Mouse (Mus musculus): ENCODE measurements at regions not wholly inside any gene's neighbourhood (a gene's known extent, or its start where the extent isn't known, plus 50 kb on each side); places are given as distances from the start of the nearest gene placed in this dataset.
A peak's percentile ranks its signal among the peaks of the same experiment; 100 is the strongest.

DNA sequence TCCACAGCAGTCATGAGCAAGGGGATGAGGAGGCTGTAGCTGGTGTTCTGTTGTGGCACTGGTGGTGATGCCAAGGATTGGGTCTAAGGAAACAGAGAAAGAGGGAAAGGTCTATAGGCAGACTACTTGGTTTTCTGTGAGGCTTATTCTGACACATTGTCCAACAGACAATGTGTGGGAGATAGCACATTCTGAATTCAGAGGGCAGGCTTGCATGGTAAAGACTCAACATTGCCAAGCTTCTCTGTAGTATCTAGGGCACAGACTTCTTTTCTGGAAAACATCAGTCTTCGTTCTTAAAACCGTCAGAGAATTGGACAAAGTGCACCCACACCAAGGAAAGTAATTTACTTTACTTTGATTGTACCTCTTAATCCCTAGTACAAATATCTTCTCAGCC is 218.7 kb upstream of the Tenm4 start:
- DNase-seq (ENCODE audit: low spot score in 2 of 2): no peak

DNA sequence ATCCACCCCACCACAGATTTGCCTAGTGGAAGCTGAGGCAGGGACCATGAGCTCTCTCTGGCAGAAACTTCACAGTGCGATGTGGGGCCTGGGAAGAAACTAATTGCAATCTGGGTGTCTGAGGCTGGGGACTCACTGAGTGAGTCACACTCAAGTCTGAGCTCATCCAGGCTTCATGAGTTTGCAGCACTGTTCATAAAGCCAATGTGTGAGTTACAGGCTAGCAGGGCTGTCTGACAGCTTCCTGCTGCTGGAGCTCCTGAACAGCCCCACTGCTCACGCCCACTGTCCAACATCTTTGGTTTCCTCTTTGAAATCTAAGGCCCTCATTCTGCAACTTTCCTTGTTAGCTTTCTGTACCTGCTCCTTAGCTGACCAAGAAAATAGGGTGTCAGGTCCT is 216.5 kb upstream of the Tenm4 start:
- no peak for DNase-seq (ENCODE audit: low spot score in 2 of 2)

DNA sequence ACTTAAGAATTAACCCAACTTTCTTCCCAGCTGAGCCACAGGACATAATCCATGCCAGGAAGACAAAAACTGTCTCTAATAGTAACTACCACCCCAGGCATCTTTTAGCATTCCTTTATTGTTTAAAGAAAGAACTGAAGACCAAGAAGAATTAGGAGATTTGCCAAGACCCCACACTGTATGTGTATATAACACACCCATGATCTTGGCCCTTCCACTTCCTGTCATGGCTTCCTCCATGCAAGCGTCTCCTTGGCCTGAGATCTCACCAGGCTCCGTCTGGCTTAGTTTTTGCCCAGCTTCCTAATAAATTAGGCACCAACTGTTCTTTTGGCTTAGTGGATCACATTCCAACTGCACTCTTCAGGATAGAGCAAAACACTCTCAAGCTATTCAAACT is 215.9 kb upstream of the Tenm4 start:
- DNase-seq (ENCODE audit: low spot score in 2 of 2): no peak

GRCm38 (mm10) chr7:95959068-95959467 is 212.0 kb upstream of the Tenm4 start:
- no peak for DNase-seq (ENCODE audit: low spot score in 2 of 2)

DNA sequence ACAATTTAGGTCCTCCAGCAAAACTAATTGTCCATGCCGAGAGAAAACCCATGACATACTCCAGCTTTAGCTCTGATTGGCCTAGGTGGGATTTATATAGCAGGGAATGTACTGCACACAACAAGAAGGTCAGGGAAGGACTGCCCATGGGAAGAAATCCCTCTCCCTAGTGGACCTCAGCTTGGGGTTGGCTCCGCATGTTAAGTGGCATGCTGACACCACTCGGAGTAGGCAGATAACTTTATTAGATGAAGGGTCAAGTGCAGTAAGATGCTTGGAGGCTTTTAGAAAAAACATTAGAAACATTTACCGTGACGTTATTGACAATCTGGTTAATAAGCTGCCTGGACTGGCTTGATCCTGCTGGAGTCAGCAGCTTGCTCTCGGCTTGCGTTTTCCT is 199.2 kb upstream of the Tenm4 start:
- no peak for DNase-seq (ENCODE audit: low spot score in 2 of 2)

DNA sequence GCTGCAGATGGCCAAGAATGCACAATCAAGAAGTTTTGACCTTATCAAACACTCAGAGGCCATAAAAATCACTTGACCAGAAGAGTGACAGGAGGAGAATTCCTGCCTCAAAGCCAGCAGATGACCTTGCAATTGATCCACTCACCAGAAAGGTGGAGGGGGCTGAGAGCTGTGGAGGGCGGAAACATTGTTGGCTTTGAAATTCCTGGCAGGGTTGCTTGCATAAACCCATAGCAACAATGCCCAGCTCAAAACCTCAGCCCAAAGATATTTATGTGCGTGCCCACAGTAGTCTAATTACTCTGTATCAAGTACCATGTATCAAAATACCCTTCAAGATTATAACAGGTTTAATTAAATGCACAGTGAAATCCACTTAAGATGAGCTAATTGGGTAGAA is 197.0 kb upstream of the Tenm4 start:
- no peak for DNase-seq (ENCODE audit: low spot score in 2 of 2)

- DNase-seq (ENCODE audit: low spot score in 2 of 2): no peak
Observed at GRCm38 (mm10) chr7:95991250-95992032, 179.6 kb upstream of the Tenm4 start.

GRCm38 (mm10) chr7:95992033-95992516 is 179.0 kb upstream of the Tenm4 start:
- peak in 1 of 2 experiments; percentile 7 for DNase-seq (ENCODE audit: low spot score in 2 of 2)

DNA sequence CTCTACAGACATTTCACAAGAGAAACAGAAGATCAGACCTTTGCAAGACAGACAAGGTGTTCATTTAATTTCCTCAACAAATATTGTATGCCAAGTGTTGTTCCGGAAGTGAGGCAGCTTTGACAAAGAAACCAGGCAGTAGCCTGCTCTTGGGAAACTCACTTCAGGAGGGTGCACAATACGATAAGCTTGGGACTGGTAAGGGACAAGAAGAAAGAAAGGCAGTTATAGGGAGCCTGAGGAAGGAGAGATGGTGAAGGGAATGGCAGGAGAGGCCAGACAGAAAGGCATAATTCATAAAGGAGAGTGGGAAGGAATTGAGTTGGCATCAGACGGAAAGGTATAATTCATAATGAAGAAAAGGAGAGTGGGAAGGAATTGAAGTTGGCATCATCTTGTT is 178.5 kb upstream of the Tenm4 start:
- DNase-seq (ENCODE audit: low spot score in 2 of 2): no peak

GRCm38 (mm10) chr7:95997190-95997589 is 173.9 kb upstream of the Tenm4 start:
- no peak for DNase-seq (ENCODE audit: low spot score in 2 of 2)

DNA sequence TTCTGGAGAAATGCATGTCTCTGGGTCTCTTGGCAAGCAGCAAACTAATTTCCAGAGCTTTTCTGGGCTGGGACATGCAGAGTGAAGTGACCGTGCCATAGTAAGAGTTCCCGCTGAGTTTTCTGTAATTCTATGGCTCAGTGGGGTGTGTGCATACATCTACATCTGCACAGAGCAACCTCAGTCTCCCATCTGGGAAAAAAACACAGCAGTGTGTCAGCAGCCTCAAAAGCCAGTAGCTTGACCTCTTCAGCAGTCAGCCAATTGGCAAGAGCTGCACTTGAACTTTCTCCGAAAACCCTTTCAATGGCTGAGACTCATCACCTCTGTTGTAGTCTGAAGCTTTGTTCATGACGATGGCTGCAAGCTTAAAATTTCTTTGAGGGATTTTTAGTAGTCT is 171.9 kb upstream of the Tenm4 start:
- DNase-seq (ENCODE audit: low spot score in 2 of 2): no peak

DNA sequence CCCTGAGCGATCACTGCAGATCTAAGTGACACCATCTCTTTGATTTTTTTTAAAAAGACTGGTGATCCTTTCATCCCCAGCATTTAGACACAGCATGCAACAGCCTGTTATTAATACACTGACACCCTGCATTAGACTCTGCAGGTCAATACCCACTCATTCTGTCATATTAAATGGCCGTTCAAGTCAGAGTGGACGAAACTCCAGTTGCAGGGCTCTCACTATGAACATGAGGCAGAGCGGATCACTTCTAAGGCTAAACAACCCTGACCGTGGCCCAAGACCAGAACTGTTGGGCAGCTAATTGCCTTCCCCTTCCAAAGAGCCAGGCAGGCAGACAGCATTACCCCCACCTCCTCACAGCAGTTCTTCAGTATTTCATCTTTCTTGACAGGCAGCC is 168.6 kb upstream of the Tenm4 start:
- DNase-seq (ENCODE audit: low spot score in 2 of 2): no peak

- DNase-seq (ENCODE audit: low spot score in 2 of 2): no peak
Observed at GRCm38 (mm10) chr7:96006299-96006698, 164.7 kb upstream of the Tenm4 start.

- DNase-seq (ENCODE audit: low spot score in 2 of 2): peak; percentile 3 to 21
Observed at GRCm38 (mm10) chr7:96013008-96013407, 158.0 kb upstream of the Tenm4 start.

DNA sequence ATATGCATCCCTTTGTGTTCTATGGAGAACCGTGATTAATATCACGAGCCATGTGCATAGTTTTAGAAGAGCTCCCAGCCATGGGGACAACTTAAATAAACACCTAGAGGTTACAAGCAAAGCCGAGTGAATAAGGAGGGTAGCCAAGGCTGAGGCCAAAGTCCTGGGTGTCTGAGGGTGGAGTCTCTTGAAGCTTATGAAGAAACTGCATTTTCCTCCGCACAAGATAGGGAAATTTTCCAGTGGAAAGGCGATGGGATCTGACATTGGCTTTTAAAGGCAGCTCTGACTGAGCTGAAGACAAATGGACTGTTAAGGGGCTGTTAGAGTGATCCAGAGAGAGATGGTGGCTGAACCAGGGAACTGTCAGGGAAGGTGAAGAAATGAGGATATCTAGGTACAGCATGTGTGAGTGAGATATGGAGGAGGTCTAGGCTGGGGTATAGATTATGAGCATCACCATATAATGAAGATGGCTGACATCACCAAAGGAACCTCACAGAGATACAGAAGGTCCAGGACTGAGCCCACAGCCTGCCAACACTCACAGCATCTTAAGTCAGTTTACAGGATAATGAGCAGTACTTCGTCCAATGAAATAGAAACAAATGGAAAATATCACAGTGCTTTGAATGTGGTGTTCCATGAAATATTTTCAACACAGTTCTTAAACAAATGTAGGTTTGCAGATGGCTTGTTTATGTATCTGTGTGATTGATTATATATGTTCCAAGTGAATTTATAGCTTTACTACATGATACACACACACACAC is 153.7 kb upstream of the Tenm4 start:
- DNase-seq (ENCODE audit: low spot score in 2 of 2): no peak

GRCm38 (mm10) chr7:96024048-96024447 is 147.0 kb upstream of the Tenm4 start:
- no peak for DNase-seq (ENCODE audit: low spot score in 2 of 2)

- DNase-seq (ENCODE audit: low spot score in 2 of 2): no peak
Observed at GRCm38 (mm10) chr7:96026781-96027418, 144.1 kb upstream of the Tenm4 start.

GRCm38 (mm10) chr7:96033636-96034035 is 137.4 kb upstream of the Tenm4 start:
- no peak for DNase-seq (ENCODE audit: low spot score in 2 of 2)

DNA sequence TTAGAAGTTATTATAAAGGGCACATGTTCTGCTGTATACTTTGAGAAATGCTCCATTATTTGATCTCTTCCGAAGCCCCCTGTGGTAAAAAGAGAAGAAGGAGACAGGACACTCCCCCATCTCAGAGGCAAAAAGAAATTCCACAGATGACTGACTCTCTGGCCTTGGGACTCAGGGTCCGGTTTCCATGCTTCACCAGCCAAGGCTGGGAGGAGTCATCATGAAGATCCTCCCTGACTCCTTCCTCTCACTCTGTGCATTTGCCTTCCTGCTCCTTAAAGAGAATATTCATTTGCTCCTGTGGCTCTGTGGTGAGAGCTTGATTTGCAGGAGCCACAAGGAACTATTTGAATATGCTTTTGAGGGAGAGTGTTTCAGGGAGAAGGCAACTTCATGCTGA is 135.6 kb upstream of the Tenm4 start:
- DNase-seq (ENCODE audit: low spot score in 2 of 2): no peak

- no peak for DNase-seq (ENCODE audit: low spot score in 2 of 2)
Observed at GRCm38 (mm10) chr7:96039628-96040027, 131.4 kb upstream of the Tenm4 start.

- no peak for DNase-seq (ENCODE audit: low spot score in 2 of 2)
Observed at GRCm38 (mm10) chr7:96041806-96042205, 129.2 kb upstream of the Tenm4 start.

GRCm38 (mm10) chr7:96051631-96052030 is 119.4 kb upstream of the Tenm4 start:
- no peak for DNase-seq (ENCODE audit: low spot score in 2 of 2)
